Mouse (Mus musculus): Measurements from ENCODE around the gene Gm49369. TPM values are rescaled to one million over a fixed set of nuclear protein-coding genes. Genes with fewer than 3 reads are reported as not detected.
"Not testable (repeated sequence)": the region's sequence is repeated elsewhere in the genome, so short reads cannot be mapped to it uniquely, and the experiment has no call there.

The Gm49369 gene
- polyA plus RNA-seq, 1 experiment from 2014 or later = 1.9 TPM

- no peaks in the 10 kb centered on the region for H3K9me3 ChIP-seq
- no peak for ATAC-seq (ENCODE audit: low FRiP score, low read depth)
- 93% methylated on average over 8 of the region's 8 CpGs for WGBS
- H3K9ac ChIP-seq = no peak overlapping the region
- no peaks in the 10 kb centered on the region for H3K27me3 ChIP-seq
- no peak overlapping the region for H3K4me3 ChIP-seq
- H3K27ac ChIP-seq (replicated peaks) = no peak overlapping the region
- H3K36me3 ChIP-seq = no peaks in the 10 kb centered on the region
- H3K4me1 ChIP-seq (replicated peaks) = no peaks in the 10 kb centered on the region
- no peak overlapping the region for H3K4me2 ChIP-seq
Measured at GRCm38 (mm10) chr7:142408686-142409085, 26.2 kb upstream of the Gm49369 start.

GRCm38 (mm10) chr7:142407935-142408334, 25.5 kb upstream of the Gm49369 start:
- Histone ChIP-seq H3K4me1 (replicated peaks) (no peaks in the 10 kb centered on the region), H3K4me3 (no peak overlapping the region), H3K4me2 (no peak overlapping the region), H3K9ac (no peak overlapping the region), H3K27me3 (no peaks in the 10 kb centered on the region), H3K9me3 (no peaks in the 10 kb centered on the region), H3K27ac (replicated peaks) (no peak overlapping the region), H3K36me3 (no peaks in the 10 kb centered on the region)
- WGBS = 77% methylated on average over 4 of the region's 4 CpGs
- no peak for ATAC-seq (ENCODE audit: low FRiP score, low read depth)

GRCm38 (mm10) chr7:142405134-142405533, 22.7 kb upstream of the Gm49369 start:
- ATAC-seq (ENCODE audit: low FRiP score, low read depth); H3K9ac ChIP-seq; H3K4me2 ChIP-seq; H3K4me3 ChIP-seq; H3K36me3 ChIP-seq; H3K4me1 ChIP-seq (replicated peaks); H3K9me3 ChIP-seq; H3K27ac ChIP-seq (replicated peaks); H3K27me3 ChIP-seq: not testable (repeated sequence)
- 79% methylated on average over 5 of the region's 5 CpGs for WGBS

GRCm38 (mm10) chr7:142403591-142403990, 21.1 kb upstream of the Gm49369 start:
- no peaks in the 10 kb centered on the region for H3K4me1 ChIP-seq (replicated peaks)
- no peaks in the 10 kb centered on the region for H3K36me3 ChIP-seq
- WGBS = 86% methylated on average over 4 of the region's 4 CpGs
- no peak overlapping the region for H3K9ac ChIP-seq
- H3K4me2 ChIP-seq = no peak overlapping the region
- no peak overlapping the region for H3K4me3 ChIP-seq
- ATAC-seq (ENCODE audit: low FRiP score, low read depth) = no peak
- no peaks in the 10 kb centered on the region for H3K27me3 ChIP-seq
- H3K9me3 ChIP-seq = no peaks in the 10 kb centered on the region
- no peak overlapping the region for H3K27ac ChIP-seq (replicated peaks)

GRCm38 (mm10) chr7:142400750-142401142, 18.3 kb upstream of the Gm49369 start:
- ATAC-seq (ENCODE audit: low FRiP score, low read depth) = no peak
- no peaks in the 10 kb centered on the region for H3K4me1 ChIP-seq (replicated peaks)
- no peak overlapping the region for H3K9ac ChIP-seq
- H3K27ac ChIP-seq (replicated peaks) = no peak overlapping the region
- H3K27me3 ChIP-seq = no peaks in the 10 kb centered on the region
- WGBS = 47% methylated on average over 7 of the region's 7 CpGs
- no peaks in the 10 kb centered on the region for H3K36me3 ChIP-seq
- H3K4me2 ChIP-seq = no peak overlapping the region
- no peaks in the 10 kb centered on the region for H3K9me3 ChIP-seq
- no peak overlapping the region for H3K4me3 ChIP-seq

- H3K27ac ChIP-seq (replicated peaks) = no peak overlapping the region
- 71% methylated on average over 7 of the region's 7 CpGs for WGBS
- no peaks in the 10 kb centered on the region for H3K27me3 ChIP-seq
- no peaks in the 10 kb centered on the region for H3K36me3 ChIP-seq
- H3K9me3 ChIP-seq = no peaks in the 10 kb centered on the region
- H3K4me3 ChIP-seq = no peak overlapping the region
- no peak overlapping the region for H3K4me2 ChIP-seq
- no peaks in the 10 kb centered on the region for H3K4me1 ChIP-seq (replicated peaks)
- no peak overlapping the region for H3K9ac ChIP-seq
- ATAC-seq (ENCODE audit: low FRiP score, low read depth) = no peak
Measured at GRCm38 (mm10) chr7:142400112-142400749, 17.8 kb upstream of the Gm49369 start.

GRCm38 (mm10) chr7:142399250-142399649, 16.8 kb upstream of the Gm49369 start:
- Histone ChIP-seq H3K36me3 (no peaks in the 10 kb centered on the region), H3K4me3 (no peak overlapping the region), H3K9me3 (no peaks in the 10 kb centered on the region), H3K4me2 (no peak overlapping the region), H3K27ac (replicated peaks) (no peak overlapping the region), H3K9ac (no peak overlapping the region), H3K27me3 (no peaks in the 10 kb centered on the region), H3K4me1 (replicated peaks) (no peaks in the 10 kb centered on the region)
- ATAC-seq (ENCODE audit: low FRiP score, low read depth) = no peak
- 87% methylated on average over 1 of the region's 1 CpGs for WGBS

- H3K9ac ChIP-seq = no peak overlapping the region
- H3K9me3 ChIP-seq = no peaks in the 10 kb centered on the region
- no peak overlapping the region for H3K4me2 ChIP-seq
- H3K27me3 ChIP-seq = no peaks in the 10 kb centered on the region
- 65% methylated on average over 2 of the region's 2 CpGs for WGBS
- no peaks in the 10 kb centered on the region for H3K36me3 ChIP-seq
- H3K4me3 ChIP-seq = no peak overlapping the region
- no peak for ATAC-seq (ENCODE audit: low FRiP score, low read depth)
- H3K27ac ChIP-seq (replicated peaks) = no peak overlapping the region
- H3K4me1 ChIP-seq (replicated peaks) = no peaks in the 10 kb centered on the region
Measured at GRCm38 (mm10) chr7:142398052-142398451, 15.6 kb upstream of the Gm49369 start.

GRCm38 (mm10) chr7:142396611-142397010, 14.1 kb upstream of the Gm49369 start:
- Histone ChIP-seq H3K9ac (no peak overlapping the region), H3K4me1 (replicated peaks) (no peaks in the 10 kb centered on the region), H3K36me3 (no peaks in the 10 kb centered on the region), H3K4me3 (no peak overlapping the region), H3K27ac (replicated peaks) (no peak overlapping the region), H3K27me3 (no peaks in the 10 kb centered on the region), H3K4me2 (no peak overlapping the region), H3K9me3 (no peaks in the 10 kb centered on the region)
- ATAC-seq (ENCODE audit: low FRiP score, low read depth) = no peak
- 100% methylated on average over 1 of the region's 1 CpGs for WGBS

GRCm38 (mm10) chr7:142395472-142395871, 13.0 kb upstream of the Gm49369 start:
- Histone ChIP-seq H3K27ac (replicated peaks) (no peak overlapping the region), H3K4me3 (no peak overlapping the region), H3K4me1 (replicated peaks) (no peaks in the 10 kb centered on the region), H3K36me3 (no peaks in the 10 kb centered on the region), H3K9ac (no peak overlapping the region), H3K4me2 (no peak overlapping the region), H3K27me3 (no peaks in the 10 kb centered on the region), H3K9me3 (no peaks in the 10 kb centered on the region)
- 90% methylated on average over 4 of the region's 4 CpGs for WGBS
- no peak for ATAC-seq (ENCODE audit: low FRiP score, low read depth)

- 64% methylated on average over 6 of the region's 6 CpGs for WGBS
- Histone ChIP-seq H3K27ac (replicated peaks) (no peak overlapping the region), H3K36me3 (no peaks in the 10 kb centered on the region), H3K4me2 (no peak overlapping the region), H3K9me3 (no peaks in the 10 kb centered on the region), H3K27me3 (no peaks in the 10 kb centered on the region), H3K4me1 (replicated peaks) (no peaks in the 10 kb centered on the region), H3K9ac (no peak overlapping the region), H3K4me3 (no peak overlapping the region)
- no peak for ATAC-seq (ENCODE audit: low FRiP score, low read depth)
Measured at GRCm38 (mm10) chr7:142394261-142395190, 12.1 kb upstream of the Gm49369 start.

GRCm38 (mm10) chr7:142393191-142393590, 10.7 kb upstream of the Gm49369 start:
- peaks cover 2% of the 10 kb centered on the region; the same call in 1 of the 2 replicates for H3K4me1 ChIP-seq (replicated peaks)

More at GRCm38 (mm10) chr7:142393191-142393590, 10.7 kb upstream of the Gm49369 start:
- no peaks in the 10 kb centered on the region for H3K27me3 ChIP-seq
- 39% methylated on average over 4 of the region's 4 CpGs for WGBS
- no peak overlapping the region for H3K4me3 ChIP-seq
- no peaks in the 10 kb centered on the region for H3K36me3 ChIP-seq
- no peaks in the 10 kb centered on the region for H3K9me3 ChIP-seq
- no peak overlapping the region for H3K4me2 ChIP-seq
- no peak overlapping the region for H3K27ac ChIP-seq (replicated peaks)
- no peak for ATAC-seq (ENCODE audit: low FRiP score, low read depth)
- H3K9ac ChIP-seq = no peak overlapping the region

Data from hindbrain, embryonic 15.5 days (tissue).